Mouse (Mus musculus): ENCODE results near the gene Hc.

Hc gene

DNA sequence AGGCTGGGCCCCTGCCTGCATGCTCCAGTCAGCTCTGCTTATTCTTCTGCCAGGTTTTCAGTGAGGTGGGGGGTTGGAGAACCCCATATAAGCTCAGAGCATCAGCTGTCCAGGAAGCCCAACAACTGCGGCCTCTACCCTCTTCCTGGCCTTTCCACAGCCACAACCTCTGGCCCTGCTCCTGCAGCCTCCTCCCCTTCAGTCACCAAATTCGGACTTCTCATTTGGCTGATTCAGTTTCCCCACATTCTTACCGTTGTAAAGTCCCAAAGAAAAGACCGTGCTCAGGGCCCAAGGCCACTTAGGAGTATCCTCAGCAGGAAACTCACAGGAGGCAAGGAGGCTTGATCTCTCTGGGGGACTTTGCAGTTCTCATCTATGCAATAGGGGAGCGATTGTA lies 104.3 kb downstream of the Hc start:
- no peak for DNase-seq (ENCODE audit: low spot score in 2 of 2)

DNA sequence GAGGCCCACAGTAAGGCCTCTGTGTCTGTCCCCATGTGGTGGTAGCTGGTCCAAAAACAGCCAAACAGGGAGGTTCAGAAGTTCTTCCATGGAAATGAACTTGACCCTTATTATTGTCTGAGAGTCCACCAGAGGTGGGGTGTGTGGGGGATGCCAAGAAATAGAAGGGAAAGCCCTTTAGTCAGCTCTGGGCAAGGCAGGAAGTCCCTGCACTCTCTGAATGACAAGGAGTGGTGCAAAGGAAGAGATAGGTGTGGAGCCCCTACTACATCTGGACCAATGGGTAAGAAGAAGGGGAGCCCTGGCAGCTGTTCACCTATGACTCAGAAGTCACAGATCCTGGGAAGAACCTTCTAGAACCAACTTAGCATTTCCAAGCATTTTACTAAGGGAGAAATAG lies 106.9 kb downstream of the Hc start:
- DNase-seq (ENCODE audit: low spot score in 2 of 2): no peak

DNA sequence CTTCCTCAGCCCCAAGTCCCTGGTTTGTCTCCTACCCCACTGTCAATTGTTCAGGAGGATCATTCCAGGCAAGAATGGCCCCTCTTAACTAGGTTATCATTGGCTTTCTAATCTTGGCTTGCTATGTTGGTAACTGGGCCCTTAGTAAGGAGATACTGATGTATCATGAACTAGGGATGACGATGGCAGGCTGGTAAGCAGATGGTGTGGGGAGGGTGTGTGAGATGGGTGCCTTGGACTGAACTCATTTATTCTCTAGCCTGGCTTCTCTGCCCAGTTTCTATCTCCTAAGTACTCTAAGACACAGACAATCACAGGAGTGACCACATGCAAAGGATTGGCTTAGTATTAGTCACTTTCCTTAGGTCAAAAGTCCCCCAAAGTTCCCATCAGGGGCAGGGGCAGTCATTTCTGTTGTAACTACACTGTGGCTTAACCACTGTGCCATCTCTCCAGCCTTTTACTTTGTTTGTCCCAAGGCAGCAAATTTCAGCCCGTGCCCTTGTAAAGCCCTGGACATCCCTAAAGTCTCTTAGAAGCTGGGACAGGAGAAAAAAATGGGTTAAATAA lies 107.6 kb downstream of the Hc start:
- no peak for DNase-seq (ENCODE audit: low spot score in 2 of 2)

DNA sequence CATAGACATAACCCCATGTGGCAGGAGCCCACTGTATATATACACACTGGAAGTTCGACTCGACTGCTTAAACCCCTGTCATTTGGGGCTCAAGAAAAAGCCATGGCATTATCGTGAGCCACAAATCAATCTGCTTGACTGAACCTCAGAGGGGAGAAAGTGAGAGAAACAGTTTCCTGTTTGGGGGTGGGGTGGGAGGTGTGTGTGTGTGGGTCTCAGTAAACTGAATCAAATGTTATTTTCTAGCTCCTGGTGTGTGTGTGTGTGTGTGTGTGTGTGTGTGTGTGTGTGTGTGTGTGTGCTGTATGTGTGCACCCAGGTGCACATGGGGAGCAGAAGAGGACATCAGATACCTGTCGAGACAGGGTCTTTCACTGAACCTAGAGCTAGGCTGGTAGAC lies 108.2 kb downstream of the Hc start:
- no peak for DNase-seq (ENCODE audit: low spot score in 2 of 2)

DNA sequence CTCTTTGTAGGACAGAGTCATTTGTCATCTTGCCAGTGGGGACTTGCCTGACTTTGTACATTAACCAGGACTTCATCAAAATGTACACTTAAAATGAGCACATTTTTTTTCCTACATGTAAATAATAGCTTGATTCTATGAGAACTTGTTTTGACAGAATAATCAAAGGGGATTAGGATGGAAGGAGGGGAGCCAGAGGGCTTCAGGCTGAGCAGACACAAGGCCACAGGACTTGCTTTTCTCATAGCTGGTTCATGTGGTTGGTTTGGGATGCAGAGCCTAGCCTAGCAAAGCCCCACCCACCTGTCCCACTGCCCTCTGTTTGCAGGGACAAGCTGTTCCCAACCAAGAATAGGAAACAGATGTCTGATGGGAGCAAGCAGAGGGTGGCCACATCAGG lies 109.8 kb downstream of the Hc start:
- no peak for DNase-seq (ENCODE audit: low spot score in 2 of 2)

DNA sequence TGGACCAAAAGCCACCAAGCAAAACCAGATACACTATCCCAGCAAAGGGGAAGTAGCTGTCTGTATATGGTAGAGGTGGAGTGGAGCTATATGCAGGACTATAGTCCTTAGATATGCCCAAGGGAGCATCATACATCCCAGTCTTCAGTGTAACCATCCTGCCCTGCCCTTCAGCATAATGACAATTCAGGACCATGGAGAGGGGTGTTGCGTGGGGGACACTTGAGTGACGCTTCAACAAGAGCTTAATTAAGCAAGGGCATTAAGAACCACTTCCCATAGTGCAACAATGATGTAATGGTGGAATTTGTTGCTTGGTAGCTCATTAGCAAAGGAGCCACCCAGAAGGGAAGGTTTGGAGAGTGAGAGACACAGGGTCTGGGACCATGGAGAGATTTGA lies 112.6 kb downstream of the Hc start:
- no peak for DNase-seq (ENCODE audit: low spot score in 2 of 2)

DNA sequence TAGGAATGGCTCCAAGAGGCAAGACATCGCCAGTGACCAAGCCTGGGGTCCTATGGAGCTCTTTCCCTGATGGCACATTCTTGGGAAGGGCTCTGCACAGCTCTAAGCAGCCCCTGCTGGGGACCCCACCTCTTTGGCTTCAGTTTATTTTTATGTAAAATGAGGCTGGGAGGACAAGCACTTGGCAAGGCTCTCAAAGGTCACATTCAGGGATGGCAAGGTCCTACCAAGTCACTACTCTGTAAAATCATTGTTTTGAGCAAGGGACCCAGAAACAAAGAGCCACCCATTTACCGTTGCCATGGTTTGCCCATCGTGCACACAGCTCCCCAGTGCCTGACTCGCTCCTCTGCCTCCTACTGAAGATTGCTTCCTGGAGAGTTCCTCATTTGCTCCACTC lies 115.2 kb downstream of the Hc start:
- DNase-seq (ENCODE audit: low spot score in 2 of 2): no peak

DNA sequence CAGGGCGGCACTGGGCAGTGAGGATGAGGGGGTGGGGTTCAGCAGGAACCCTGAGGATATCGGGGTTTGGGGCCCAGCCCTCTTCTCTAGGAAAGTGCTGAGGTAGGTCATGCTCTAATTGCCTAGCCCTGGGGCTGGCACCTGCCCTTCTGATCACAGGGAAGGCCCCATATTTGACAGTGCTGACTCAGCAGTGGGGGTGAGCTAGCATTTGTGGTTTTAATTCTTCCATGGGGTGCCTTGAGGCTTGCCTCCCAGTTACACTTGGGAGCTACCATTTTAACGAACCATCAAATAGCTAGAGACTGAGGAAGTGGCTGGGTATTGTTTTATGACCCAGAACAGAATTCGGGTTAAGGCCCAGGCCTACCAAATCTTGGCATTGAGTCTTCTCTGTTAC lies 115.7 kb downstream of the Hc start:
- no peak for DNase-seq (ENCODE audit: low spot score in 2 of 2)

DNA sequence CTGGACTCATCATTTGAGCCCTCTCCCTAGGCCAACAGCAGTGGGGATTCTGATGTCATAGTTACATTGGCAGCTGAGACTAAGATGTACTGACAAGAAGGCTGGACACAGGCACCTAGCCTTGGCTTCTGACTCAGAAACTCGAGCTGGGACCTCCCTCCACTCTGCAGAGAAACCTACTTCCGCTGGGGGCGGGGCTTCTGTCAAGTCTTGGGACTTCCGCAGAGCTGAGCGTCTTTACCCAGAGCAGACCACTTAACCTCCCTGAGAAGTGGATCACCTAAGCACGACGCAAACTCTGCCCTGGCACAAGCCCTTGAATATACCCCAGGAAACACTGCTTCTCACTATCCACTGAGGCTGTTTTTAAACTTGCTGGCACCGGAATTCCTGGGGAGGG lies 116.5 kb downstream of the Hc start:
- no peak for DNase-seq (ENCODE audit: low spot score in 2 of 2)

DNA sequence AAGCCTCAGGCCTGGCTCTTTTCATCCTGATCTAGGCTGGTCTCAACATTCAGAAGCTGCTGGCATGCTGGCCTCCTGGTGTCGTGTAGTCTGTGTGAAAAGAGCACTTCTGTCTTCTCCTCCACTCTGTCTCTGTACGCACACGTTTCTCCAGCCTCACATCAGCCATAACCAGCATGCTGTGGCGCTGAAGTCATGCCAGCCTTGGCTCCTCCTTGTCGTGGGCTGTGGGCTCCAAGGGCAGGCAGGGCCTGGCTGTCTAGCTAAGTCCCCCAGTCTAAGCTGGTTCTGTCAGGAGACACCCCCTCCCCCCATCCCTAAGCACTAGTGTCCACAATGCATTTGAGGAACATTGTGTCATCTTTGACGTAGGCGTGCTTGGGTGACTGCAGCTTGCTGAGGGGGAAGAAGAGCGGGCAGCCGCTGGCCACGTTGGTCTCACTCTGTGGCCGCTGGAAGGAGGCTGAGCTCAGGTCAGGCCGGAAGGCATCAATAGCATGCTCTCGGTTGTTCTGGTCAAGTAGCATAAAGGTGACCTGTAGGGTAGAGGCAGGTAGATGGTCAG lies 117.6 kb downstream of the Hc start:
- DNase-seq (ENCODE audit: low spot score in 2 of 2): no peak

DNA sequence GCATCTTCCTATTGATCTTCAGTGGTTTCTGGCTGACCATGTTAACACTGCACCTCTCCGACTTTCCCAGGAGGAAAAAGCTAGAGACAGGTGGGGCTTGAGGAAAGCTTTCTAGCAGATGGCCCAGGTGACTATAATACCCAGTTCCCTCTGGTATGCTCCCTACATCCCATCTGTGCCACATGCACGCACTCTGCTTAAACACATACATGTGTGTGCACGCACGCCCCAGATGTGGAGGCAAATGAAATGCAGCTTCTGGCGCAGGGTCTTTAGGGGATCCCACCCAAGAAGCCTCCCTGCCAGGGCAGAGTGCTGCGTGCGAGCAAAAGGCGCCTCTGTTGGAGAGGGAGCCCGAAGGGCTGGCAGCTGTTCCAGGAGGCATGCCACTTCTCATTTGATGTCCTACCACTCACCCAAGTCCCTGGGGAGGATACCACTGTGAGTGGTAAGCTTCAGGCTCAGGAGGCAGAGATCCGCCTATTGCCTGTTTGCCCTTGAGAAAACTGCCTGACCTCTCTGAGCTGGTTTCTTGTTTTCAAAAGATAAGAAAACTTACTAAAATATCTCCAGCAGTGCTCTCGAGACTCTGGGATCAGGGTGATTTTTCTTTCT lies 120.1 kb downstream of the Hc start:
- DNase-seq (ENCODE audit: low spot score in 2 of 2): no peak

DNA sequence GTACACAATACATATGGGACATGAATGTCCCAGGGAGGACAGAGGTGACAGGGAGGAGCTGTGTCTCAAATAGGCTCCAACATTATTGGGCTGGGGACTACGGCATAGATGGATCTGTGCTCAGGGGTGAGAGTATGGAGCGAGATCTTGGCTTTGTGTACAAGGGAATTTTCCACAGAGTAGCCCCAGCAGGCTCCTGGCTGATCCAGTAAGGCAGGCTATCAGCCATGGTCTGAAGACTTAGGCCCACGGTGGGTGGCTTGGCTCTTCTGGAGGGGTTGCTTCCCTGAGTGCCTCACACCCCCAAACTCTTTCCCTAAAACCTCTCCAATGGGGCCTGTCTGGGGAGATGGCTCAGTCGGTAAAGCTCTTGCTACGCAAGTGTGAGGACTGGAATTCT lies 121.0 kb downstream of the Hc start:
- DNase-seq (ENCODE audit: low spot score in 2 of 2): no peak

DNA sequence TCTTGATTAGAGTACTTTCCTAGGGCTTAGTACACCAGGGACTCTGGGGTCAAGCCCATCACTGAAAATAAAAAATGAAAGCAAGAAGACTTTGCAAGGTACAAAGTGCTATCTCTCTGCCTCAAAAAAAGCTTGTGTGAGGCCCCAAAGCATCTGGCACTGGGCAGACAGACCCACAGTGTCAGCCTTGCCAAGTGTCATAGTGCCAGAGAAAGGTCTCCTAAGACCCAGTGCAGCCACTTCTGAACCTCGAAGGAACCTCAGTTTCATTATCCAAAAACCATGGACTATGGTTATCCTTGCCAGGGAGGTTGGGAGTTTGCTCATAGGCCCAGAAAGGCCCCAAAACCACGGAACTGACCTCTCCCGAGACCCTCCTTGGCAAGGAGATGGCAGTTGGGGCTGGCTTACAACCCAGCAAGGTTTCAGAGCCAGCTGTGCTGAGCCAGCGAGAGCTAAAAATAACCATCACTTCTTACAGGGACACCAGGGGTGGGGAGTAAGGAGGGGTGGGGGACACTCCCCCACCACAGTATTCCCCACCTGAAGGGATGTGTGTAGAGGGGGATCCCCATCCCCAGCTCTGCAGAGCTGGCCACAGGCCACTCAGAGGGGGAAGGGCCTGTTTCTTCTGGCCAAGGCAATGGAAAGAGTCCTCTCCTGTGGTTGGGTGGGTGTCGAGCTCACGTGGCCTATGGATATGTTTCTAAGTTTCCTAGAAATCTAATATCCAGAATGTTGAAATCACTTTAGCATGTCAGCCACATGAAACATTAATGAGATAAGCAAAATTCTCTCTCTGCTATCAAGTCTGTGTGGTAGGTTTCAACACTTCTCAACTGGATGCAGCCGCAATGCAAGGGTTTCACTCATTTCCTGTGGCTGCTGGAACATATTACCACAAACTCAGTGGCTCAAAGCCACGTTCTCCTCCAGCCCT lies 122.7 kb downstream of the Hc start:
- DNase-seq (ENCODE audit: low spot score in 2 of 2): no peak

DNA sequence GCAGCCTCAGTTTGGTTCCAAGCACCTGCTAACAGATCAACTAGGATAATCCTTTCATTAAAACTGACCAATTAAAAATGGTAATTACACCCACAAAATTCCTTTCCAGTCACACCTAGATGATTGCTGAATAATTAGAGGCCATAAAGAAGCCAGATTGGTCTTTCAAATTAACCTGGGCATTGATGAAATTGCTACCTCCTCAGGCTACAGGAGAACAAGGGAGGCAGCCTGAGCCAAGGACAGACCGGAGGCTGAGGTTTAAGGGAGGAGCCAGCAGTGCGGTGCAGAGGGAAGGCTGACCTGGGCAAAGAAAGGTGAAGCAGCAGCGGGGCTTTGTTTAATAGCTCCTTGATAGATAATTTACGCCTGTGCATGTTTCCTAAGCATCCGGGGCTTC lies 123.8 kb downstream of the Hc start:
- DNase-seq (ENCODE audit: low spot score in 2 of 2): no peak
